ENCODE assay signal across 17 mouse cellular contexts in genomic region chr12:25360726-25361125, GRCm38 (mm10).
"Had no signal": no experiment of that assay in that cellular context is flagged by ENCODE, and none has a peak within 500 bp of the region (broad histone marks: within the 10 kb centered on the region; RNA-seq: fewer than 3 reads in every experiment).

No protein-coding gene starts in this region.

- DNase-seq: lung, adult 18-20 months; lung, embryonic 14.5 days; lung, postnatal 10 days; lung, postnatal 4 days; retina, postnatal 1 day; right cerebral cortex, adult 18-20 months; right cerebral cortex, postnatal 25 days; right cerebral cortex, postnatal 4 days; spleen, adult 18-20 months; thymus, adult 18-20 months had no signal

- H3K36me3 ChIP-seq: liver, embryonic 15.5 days; midbrain, embryonic 10.5 days; midbrain, embryonic 13.5 days; midbrain, embryonic 15.5 days; neural tube, embryonic 13.5 days; neural tube, embryonic 15.5 days had no signal

- ATAC-seq: midbrain, embryonic 13.5 days; midbrain, embryonic 15.5 days had no signal

- H3K9ac ChIP-seq: liver, embryonic 15.5 days; lung, embryonic 14.5 days; midbrain, embryonic 13.5 days; midbrain, embryonic 15.5 days; neural tube, embryonic 13.5 days; neural tube, embryonic 15.5 days had no signal

- H3K27me3 ChIP-seq: liver, embryonic 15.5 days; midbrain, embryonic 13.5 days; midbrain, embryonic 15.5 days; neural tube, embryonic 13.5 days; neural tube, embryonic 15.5 days had no signal

- H3K4me1 ChIP-seq: liver, embryonic 15.5 days; midbrain, embryonic 13.5 days; midbrain, embryonic 15.5 days; neural tube, embryonic 13.5 days; neural tube, embryonic 15.5 days had no signal

- H3K4me2 ChIP-seq: liver, embryonic 15.5 days; lung, embryonic 14.5 days; midbrain, embryonic 13.5 days; midbrain, embryonic 15.5 days; neural tube, embryonic 13.5 days; neural tube, embryonic 15.5 days had no signal

- H3K4me3 ChIP-seq: liver, embryonic 15.5 days; midbrain, embryonic 10.5 days; midbrain, embryonic 13.5 days; midbrain, embryonic 15.5 days; myocyte; neural tube, embryonic 13.5 days; neural tube, embryonic 15.5 days had no signal

- H3K9me3 ChIP-seq: liver, embryonic 15.5 days; midbrain, embryonic 10.5 days; midbrain, embryonic 13.5 days; midbrain, embryonic 15.5 days; neural tube, embryonic 13.5 days had no signal

- H3K27ac ChIP-seq: liver, embryonic 15.5 days; midbrain, embryonic 10.5 days; midbrain, embryonic 13.5 days; midbrain, embryonic 15.5 days; neural tube, embryonic 13.5 days; neural tube, embryonic 15.5 days had no signal
